Mouse (Mus musculus): ENCODE measurements at regions not wholly inside any gene's neighbourhood (a gene's known extent, or its start where the extent isn't known, plus 50 kb on each side); places are given as distances from the start of the nearest gene placed in this dataset.

DNA sequence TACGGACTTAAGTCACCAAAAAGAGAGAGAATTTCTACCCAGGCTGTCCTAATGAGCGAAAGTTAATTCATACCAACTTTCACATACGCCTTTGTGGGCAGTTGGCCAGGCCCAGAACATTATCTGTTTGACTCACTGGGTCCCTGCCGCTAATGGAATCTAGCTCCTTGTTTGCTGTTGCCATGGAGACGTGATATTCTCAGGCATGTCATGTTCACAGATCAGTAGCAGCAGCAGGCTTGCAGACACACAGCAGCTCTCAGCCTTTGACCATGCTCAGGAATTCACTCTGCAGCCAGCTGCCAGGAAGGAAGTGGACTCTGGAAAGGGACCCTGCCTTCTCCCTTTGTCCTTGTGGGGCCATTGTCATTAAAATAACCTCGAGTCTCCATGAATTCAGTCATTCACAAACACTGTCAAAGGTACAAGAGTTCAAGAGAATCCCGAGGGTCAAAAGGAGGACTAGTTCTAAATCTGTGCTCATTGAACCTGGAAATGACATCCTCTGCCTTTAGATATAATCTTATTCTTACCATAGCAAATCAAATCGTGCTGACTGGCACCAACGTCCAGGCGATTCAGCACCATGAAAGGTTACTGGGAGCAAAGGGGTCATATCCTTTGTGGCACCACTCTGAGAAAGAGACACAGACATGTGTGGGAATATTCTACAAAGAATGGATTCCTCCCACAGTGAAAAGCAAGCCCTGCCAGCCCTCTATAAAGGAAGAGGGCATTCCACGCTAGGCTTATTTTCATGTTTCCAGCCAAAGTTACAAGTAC is 584.9 kb downstream of the Tmem182 start:
- no peak overlapping the region for H3K4me3 ChIP-seq (replicated peaks)
- peak; percentile 92 for ATAC-seq (ENCODE audit: insufficient read depth, low FRiP score, low read depth)
- H3K9me3 ChIP-seq, result no peaks in the 10 kb centered on the region
- H3K27ac ChIP-seq, result peak overlapping the region; percentile 38; the same call in 1 of the 2 replicates
- no peak overlapping the region for H3K9ac ChIP-seq
- WGBS, result 15% methylated on average over 11 of the region's 11 CpGs
- no peaks in the 10 kb centered on the region for H3K27me3 ChIP-seq (replicated peaks)
- no peaks in the 10 kb centered on the region for H3K36me3 ChIP-seq
- H3K4me1 ChIP-seq, result 0 out of 2 replicates have a peak, but pooled peaks cover 8% of the 10 kb centered on the region
- H3K4me2 ChIP-seq, result no peak overlapping the region

DNA sequence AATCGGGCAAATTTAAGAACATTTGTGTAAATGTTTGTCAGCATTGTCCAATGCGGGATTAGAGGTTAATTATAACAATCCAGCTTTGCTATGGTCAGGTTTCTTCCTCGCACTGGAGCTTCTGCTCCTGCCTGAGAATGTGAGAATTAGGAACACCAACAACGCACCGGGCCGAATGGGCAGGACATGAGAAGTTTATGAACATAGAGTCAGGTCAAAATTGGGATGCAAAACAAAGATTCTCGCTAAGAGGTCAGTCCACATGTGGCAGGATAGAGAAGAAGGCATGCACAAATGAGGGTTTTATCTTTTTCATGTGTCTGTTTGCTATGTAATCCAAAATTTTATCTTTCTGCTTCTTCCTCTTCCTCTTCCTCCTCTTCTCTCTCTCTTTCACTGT is 585.7 kb downstream of the Tmem182 start:
- Histone ChIP-seq H3K4me1 (0 out of 2 replicates have a peak, but pooled peaks cover 8% of the 10 kb centered on the region), H3K9ac (no peak overlapping the region), H3K36me3 (no peaks in the 10 kb centered on the region), H3K27me3 (replicated peaks) (no peaks in the 10 kb centered on the region), H3K4me2 (no peak overlapping the region), H3K9me3 (no peaks in the 10 kb centered on the region), H3K27ac (no peak overlapping the region), H3K4me3 (replicated peaks) (no peak overlapping the region)
- ATAC-seq (ENCODE audit: insufficient read depth, low FRiP score, low read depth), result no peak
- WGBS, result 80% methylated on average over 7 of the region's 7 CpGs

DNA sequence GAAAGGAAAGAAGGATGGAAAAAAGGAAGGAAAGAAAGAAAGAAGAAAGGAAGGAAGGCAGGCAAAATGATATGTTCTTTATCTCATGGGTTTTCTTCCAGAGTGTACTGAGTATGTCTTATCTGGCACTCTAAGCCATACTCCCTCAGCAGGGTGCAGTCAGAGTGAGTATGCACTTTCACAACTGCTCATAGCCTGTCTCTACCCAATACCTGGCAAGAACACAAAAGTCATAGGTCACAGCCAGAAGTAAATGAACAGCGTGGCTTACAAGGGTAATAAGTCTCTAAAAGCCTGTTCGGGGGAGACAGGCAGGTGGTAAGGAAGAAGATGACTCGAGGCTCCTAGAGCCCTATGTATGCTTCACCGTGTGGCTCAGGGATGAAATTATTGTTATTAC is 587.9 kb downstream of the Tmem182 start:
- no peak overlapping the region for H3K4me2 ChIP-seq
- no peak overlapping the region for H3K9ac ChIP-seq
- H3K4me1 ChIP-seq, result 0 out of 2 replicates have a peak, but pooled peaks cover 8% of the 10 kb centered on the region
- H3K36me3 ChIP-seq, result no peaks in the 10 kb centered on the region
- H3K27ac ChIP-seq, result no peak overlapping the region
- H3K27me3 ChIP-seq (replicated peaks), result no peaks in the 10 kb centered on the region
- 67% methylated on average over 4 of the region's 4 CpGs for WGBS
- no peak overlapping the region for H3K4me3 ChIP-seq (replicated peaks)
- no peak for ATAC-seq (ENCODE audit: insufficient read depth, low FRiP score, low read depth)
- no peaks in the 10 kb centered on the region for H3K9me3 ChIP-seq

DNA sequence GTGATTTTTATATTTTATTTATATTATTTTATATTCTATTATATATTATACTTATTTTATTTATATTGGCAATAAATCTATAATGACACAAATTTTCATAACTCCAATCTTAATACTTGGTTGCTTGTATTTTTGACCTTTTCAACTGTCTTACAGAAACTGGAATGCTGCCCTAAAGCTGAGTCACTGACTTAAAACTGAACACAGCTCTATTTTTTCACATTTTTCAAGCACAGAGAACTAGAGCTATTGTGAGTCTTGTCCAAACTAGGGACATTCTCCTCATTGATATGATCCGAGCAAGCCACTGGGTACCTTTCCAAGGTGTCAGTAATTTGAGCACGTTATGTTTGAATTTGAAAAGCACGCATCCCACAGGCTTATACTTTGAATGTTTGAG is 589.7 kb downstream of the Tmem182 start:
- H3K9ac ChIP-seq, result no peak overlapping the region
- H3K27me3 ChIP-seq (replicated peaks), result no peaks in the 10 kb centered on the region
- no peak for ATAC-seq (ENCODE audit: insufficient read depth, low FRiP score, low read depth)
- 0 out of 2 replicates have a peak, but pooled peaks cover 5% of the 10 kb centered on the region for H3K4me1 ChIP-seq
- WGBS, result 76% methylated on average over 3 of the region's 3 CpGs
- no peaks in the 10 kb centered on the region for H3K36me3 ChIP-seq
- no peak overlapping the region for H3K4me3 ChIP-seq (replicated peaks)
- H3K9me3 ChIP-seq, result no peaks in the 10 kb centered on the region
- no peak overlapping the region for H3K4me2 ChIP-seq
- no peak overlapping the region for H3K27ac ChIP-seq

DNA sequence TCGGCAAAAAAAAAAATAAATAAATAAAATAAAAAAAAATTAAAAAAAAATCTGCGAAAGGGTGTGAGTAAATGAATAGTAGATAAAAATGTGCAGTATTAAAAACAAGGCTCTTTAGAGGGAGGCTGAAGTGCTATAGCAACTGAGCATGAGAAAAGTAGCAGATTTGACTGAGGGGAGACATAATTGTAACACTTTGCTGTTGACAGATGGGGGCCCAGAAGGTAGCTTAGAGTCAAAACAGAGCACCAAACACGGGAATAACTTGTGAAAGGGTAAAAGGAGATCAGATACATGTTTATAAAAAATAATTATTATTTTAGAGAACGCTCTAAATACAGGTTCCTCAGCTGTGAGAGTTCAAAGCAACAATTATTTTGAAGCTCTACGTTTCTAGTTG is 605.1 kb downstream of the Tmem182 start:
- no peak overlapping the region for H3K9ac ChIP-seq
- no peaks in the 10 kb centered on the region for H3K36me3 ChIP-seq
- 81% methylated on average over 5 of the region's 5 CpGs for WGBS

DNA sequence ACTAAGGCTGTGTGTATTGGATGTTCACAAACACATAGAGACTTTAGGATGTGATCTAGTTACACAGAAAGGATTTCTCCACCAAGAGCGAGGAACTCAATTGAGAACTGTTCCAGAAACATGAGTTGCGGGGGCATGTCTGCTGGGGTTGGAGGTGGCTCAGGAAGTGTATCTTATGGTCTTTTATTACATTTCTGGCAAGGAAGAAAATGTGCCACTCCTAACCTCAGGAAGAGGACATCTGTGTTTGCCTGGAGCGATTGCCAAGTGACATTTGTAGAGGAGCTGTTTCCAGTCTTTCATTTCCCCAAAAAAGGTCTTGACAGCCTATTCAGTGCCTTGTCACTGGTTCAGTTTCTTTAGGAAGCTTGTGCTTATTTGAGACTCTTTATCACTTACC is 606.2 kb downstream of the Tmem182 start:
- 76% methylated on average over 3 of the region's 3 CpGs for WGBS

More for the DNA sequence above, 605.1 kb downstream of the Tmem182 start:
- Histone ChIP-seq H3K27ac (no peak overlapping the region), H3K9me3 (no peaks in the 10 kb centered on the region), H3K27me3 (replicated peaks) (no peaks in the 10 kb centered on the region), H3K4me3 (replicated peaks) (no peak overlapping the region), H3K4me1 (no peaks in the 10 kb centered on the region), H3K4me2 (no peak overlapping the region)
- no peak for ATAC-seq (ENCODE audit: insufficient read depth, low FRiP score, low read depth)

DNA sequence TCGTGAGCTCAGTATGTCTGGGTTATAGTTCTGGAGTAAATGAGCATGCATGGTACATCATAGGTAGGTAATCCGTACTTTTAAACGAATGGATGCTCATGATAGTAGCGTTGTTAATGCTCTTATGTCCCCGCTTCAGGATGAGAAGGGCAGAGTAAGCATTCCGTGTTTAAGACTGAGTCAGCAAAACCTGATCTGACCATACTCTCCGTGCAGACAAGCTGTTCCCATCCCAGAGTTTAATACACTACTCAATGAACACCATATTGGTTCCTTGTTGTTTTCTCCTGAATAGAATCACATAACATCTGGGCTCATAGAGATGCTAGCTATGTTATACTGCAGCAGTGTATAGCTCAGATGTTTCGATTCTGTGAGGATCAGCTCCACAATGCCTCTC is 606.7 kb downstream of the Tmem182 start:
- H3K27me3 ChIP-seq (replicated peaks), result no peaks in the 10 kb centered on the region
- H3K4me3 ChIP-seq (replicated peaks), result no peak overlapping the region
- WGBS, result 85% methylated on average over 8 of the region's 8 CpGs
- no peak overlapping the region for H3K4me2 ChIP-seq
- H3K9ac ChIP-seq, result no peak overlapping the region
- ATAC-seq (ENCODE audit: insufficient read depth, low FRiP score, low read depth), result no peak
- no peaks in the 10 kb centered on the region for H3K4me1 ChIP-seq
- no peak overlapping the region for H3K27ac ChIP-seq
- H3K9me3 ChIP-seq, result no peaks in the 10 kb centered on the region
- no peaks in the 10 kb centered on the region for H3K36me3 ChIP-seq

More for the DNA sequence above, 606.2 kb downstream of the Tmem182 start:
- Histone ChIP-seq H3K9me3 (no peaks in the 10 kb centered on the region), H3K9ac (no peak overlapping the region), H3K27me3 (replicated peaks) (no peaks in the 10 kb centered on the region), H3K27ac (no peak overlapping the region), H3K4me2 (no peak overlapping the region), H3K4me3 (replicated peaks) (no peak overlapping the region), H3K36me3 (no peaks in the 10 kb centered on the region), H3K4me1 (no peaks in the 10 kb centered on the region)
- no peak for ATAC-seq (ENCODE audit: insufficient read depth, low FRiP score, low read depth)

DNA sequence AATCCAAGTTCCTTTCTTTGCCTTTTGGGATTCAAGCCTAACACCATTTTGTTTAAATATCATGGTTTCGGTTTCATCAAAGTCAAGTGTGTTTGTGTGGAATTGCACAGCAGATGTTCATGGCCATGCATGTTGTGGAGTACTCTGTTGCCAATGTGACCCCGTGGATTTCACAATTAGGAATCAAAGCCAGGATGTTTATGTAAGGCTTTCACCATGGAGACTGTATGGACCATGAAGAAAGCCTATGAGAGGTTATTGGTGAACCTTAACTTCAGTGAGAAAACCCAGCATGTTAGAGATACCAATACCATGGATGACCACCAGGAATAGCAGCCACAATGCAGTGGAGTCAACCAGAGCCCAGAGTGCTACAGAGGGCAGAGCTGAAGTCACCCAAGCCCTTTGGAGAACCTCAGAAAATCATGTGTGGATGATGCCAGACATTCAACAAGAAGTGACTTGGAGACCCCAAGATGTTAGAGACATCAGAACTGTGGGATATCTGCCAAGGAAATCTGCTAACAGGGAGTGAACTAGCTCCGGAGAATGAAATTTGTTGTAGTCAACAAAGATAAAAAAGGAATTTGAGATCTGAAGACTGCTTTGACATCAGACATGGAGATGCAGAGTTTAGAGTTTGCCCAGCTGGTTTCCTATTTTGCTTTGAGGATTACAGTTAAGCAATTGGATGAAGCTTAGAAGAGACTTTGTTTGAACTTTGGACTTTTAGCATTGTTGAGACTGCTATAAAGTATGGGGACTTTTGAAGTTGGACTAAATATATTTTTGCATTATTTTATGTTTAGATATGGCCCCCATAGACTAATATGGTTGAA is 615.3 kb downstream of the Tmem182 start:
- H3K36me3 ChIP-seq, result no peaks in the 10 kb centered on the region
- no peak overlapping the region for H3K27ac ChIP-seq
- H3K4me3 ChIP-seq (replicated peaks), result no peak overlapping the region
- H3K9me3 ChIP-seq, result no peaks in the 10 kb centered on the region
- H3K27me3 ChIP-seq (replicated peaks), result no peaks in the 10 kb centered on the region
- no peak for ATAC-seq (ENCODE audit: insufficient read depth, low FRiP score, low read depth)
- no peaks in the 10 kb centered on the region for H3K4me1 ChIP-seq
- 66% methylated on average over 3 of the region's 3 CpGs for WGBS
- H3K9ac ChIP-seq, result no peak overlapping the region
- no peak overlapping the region for H3K4me2 ChIP-seq

DNA sequence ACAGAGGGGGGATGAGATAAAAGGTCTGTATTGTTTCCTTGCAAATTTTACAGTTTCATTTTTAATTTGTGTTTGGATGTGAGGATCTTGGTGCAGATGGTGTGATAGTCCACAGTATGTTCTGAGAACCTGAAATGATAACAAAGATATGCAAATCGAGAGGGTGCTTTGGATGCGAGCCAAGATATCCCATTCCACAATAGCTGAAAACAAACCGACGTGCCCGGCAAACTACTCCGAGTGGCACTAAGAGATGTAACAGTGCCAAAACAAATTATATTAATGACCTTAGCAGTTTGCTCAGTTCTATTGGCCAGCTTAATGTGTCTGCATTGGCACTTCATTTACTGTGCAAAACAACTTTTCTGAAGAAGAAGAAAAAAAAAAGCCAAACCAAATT is 622.5 kb downstream of the Tmem182 start:
- H3K27me3 ChIP-seq (replicated peaks), result no peaks in the 10 kb centered on the region
- WGBS, result 48% methylated on average over 6 of the region's 6 CpGs
- no peak overlapping the region for H3K4me3 ChIP-seq (replicated peaks)
- H3K36me3 ChIP-seq, result no peaks in the 10 kb centered on the region
- no peak overlapping the region for H3K27ac ChIP-seq
- 0 out of 2 replicates have a peak, but pooled peaks cover 3% of the 10 kb centered on the region for H3K4me1 ChIP-seq
- no peak overlapping the region for H3K9ac ChIP-seq
- H3K4me2 ChIP-seq, result no peak overlapping the region
- H3K9me3 ChIP-seq, result no peaks in the 10 kb centered on the region
- no peak for ATAC-seq (ENCODE audit: insufficient read depth, low FRiP score, low read depth)

DNA sequence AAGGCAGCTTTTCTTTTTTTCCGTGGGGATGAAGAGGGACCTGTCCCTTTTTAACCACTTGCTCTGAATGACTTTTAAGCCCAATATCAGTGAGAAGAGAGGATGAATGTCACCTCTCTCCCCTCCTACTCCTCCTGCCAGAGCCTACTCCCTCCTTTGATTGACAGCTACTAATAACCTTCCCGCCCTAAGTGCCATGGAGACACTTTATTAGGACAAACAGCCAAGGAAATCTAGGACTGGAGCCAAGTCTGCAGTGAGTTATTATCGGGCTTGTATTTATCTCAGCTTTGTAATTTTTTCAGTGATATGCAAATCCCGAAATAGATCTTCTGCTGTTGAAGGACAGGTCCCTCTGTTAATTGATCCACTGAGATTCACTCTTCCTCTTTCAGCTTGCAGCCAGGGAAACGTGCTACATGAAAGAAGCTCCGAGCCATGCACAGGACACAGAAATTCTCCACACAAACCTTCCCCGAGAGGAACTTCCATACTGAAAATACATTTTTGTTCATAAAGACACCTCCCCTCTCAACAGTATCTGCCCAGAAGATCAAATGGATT is 625.8 kb downstream of the Tmem182 start:
- H3K9ac ChIP-seq, result no peak overlapping the region
- H3K4me1 ChIP-seq, result 0 out of 2 replicates have a peak, but pooled peaks cover 3% of the 10 kb centered on the region
- no peaks in the 10 kb centered on the region for H3K27me3 ChIP-seq (replicated peaks)
- H3K4me3 ChIP-seq (replicated peaks), result no peak overlapping the region
- no peak overlapping the region for H3K27ac ChIP-seq
- H3K36me3 ChIP-seq, result no peaks in the 10 kb centered on the region
- 33% methylated on average over 7 of the region's 7 CpGs for WGBS
- H3K9me3 ChIP-seq, result no peaks in the 10 kb centered on the region
- ATAC-seq (ENCODE audit: insufficient read depth, low FRiP score, low read depth), result no peak
- H3K4me2 ChIP-seq, result no peak overlapping the region

DNA sequence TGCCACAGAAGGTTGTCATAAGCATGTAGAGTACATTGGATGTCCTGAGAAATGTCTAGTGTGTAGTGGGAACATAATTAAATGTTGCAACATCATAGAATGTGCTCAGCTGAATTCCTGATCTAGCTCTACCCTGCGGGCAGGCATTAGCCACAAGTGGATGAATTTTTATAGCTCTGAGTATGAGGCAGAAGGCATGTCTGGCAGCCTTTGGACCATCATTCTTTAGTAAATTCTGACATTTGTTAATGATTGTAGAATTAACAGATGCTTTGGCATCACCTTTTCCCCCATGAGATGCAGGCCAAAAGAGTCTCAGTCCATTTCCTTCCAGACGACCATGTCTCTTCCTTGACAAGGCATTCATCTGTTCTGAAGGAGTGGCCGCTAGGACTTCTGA is 630.0 kb downstream of the Tmem182 start:
- Histone ChIP-seq H3K27me3 (replicated peaks) (no peaks in the 10 kb centered on the region), H3K9ac (no peak overlapping the region), H3K9me3 (no peaks in the 10 kb centered on the region), H3K27ac (no peak overlapping the region), H3K4me1 (0 out of 2 replicates have a peak, but pooled peaks cover 3% of the 10 kb centered on the region), H3K36me3 (no peaks in the 10 kb centered on the region), H3K4me3 (replicated peaks) (no peak overlapping the region), H3K4me2 (no peak overlapping the region)
- ATAC-seq (ENCODE audit: insufficient read depth, low FRiP score, low read depth), result no peak
- WGBS, result 72% methylated on average over 3 of the region's 3 CpGs

DNA sequence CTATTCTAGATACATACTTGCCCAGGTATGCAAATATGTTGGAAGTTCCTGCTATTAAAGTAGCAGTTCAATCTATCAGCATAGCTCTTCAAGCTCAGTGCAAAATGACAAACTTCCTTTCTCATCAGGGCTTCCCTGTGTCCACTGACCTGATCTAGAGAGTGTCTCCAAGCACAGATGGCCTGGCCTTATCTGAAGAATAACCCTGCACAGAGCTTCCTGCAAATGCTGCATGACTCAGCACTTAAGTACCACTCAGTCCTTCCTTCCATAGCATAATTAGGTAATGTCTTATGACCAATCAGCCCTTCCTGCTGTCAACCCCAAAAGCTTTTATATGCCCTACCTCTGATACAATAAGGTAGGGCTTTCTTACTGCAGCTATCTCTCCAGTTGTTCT is 644.6 kb downstream of the Tmem182 start:
- no peak overlapping the region for H3K9ac ChIP-seq
- H3K36me3 ChIP-seq, result no peaks in the 10 kb centered on the region
- no peak overlapping the region for H3K4me3 ChIP-seq (replicated peaks)
- no peak for ATAC-seq (ENCODE audit: insufficient read depth, low FRiP score, low read depth)
- no peak overlapping the region for H3K4me2 ChIP-seq
- H3K27me3 ChIP-seq (replicated peaks), result no peaks in the 10 kb centered on the region
- no peaks in the 10 kb centered on the region for H3K4me1 ChIP-seq
- no peaks in the 10 kb centered on the region for H3K9me3 ChIP-seq
- no peak overlapping the region for H3K27ac ChIP-seq
